Mouse (Mus musculus) spleen, adult 2 months (tissue): ENCODE data around the gene Hdgfl2.

Source experiments
- CTCF ChIP-seq: fragments of 200-500 bp; IDR thresholded peaks from 2 replicates; pipeline ENCODE4 v1.5.1; 2011; ENCODE audit warnings: mild to moderate bottlenecking, inconsistent platforms; ENCODE audit not compliant: insufficient read depth, insufficient read length, insufficient replicate concordance; ENCODE audit errors: extremely low read depth
- POLR2A ChIP-seq: fragments of 200-500 bp; IDR thresholded peaks from 2 replicates; pipeline ENCODE4 v1.6.1; 2011; ENCODE audit warnings: low read depth, low read length, inconsistent platforms

- TF ChIP-seq POLR2A (no peak), CTCF (no peak)
Observed at GRCm38 (mm10) chr17:56103465-56104285, 24.2 kb downstream of the Hdgfl2 start.
